Mouse (Mus musculus): ENCODE results near the gene Zc3h13. TPM values are rescaled to one million over a fixed set of nuclear protein-coding genes. Genes with fewer than 3 reads are reported as not detected.

The Zc3h13 gene
- polyA plus RNA-seq, 1 experiment = 11.9 TPM

GRCm38 (mm10) chr14:75377612-75378011, 93.4 kb downstream of the Zc3h13 start:
- TF ChIP-seq CTCF (IDR thresholded peaks at IDR 0.05; ENCODE audit: extremely low read depth, insufficient read length, insufficient replicate concordance, low read depth, low read length) (no peak), POLR2A (IDR thresholded peaks at IDR 0.05; ENCODE audit: low read depth, low read length) (no peak)
- H3K4me3 ChIP-seq (ENCODE audit: low read depth, low read length) = no peak overlapping the region
- no peak overlapping the region for H3K27ac ChIP-seq (ENCODE audit: insufficient read depth, low read depth, low read length)
- H3K36me3 ChIP-seq (ENCODE audit: control insufficient read depth, insufficient read depth, low read length) = no peaks in the 10 kb centered on the region
- H3K27me3 ChIP-seq (ENCODE audit: control insufficient read depth, insufficient read depth, low read length) = no peaks in the 10 kb centered on the region
- no peaks in the 10 kb centered on the region; the same call in 1 of the 2 replicates for H3K4me1 ChIP-seq (ENCODE audit: control insufficient read depth, insufficient read depth, insufficient read length, low read length)
- WGBS = 36% methylated on average over 7 of the region's 7 CpGs

Other genes starting within 250 kb of the Zc3h13 start
- gene Lrrc63, start 153.5 kb upstream of the Zc3h13 start, polyA plus RNA-seq (2012; rRNA removed) = not detected in 2 replicates
- gene Lcp1, start 153.3 kb upstream of the Zc3h13 start, polyA plus RNA-seq (2012; rRNA removed) = 3.9 and 5.6 TPM in 2 replicates
- not detected in 2 replicates for gene Cpb2, start 42.1 kb upstream of the Zc3h13 start, polyA plus RNA-seq (2012; rRNA removed)
- gene Siah3, start 171.6 kb downstream of the Zc3h13 start, polyA plus RNA-seq (2012; rRNA removed) = 0.04 TPM in 1 of 2 replicates, not detected in the other

All from small intestine, adult 2 months (tissue).